Mouse (Mus musculus) cortical plate, adult 2 months (tissue): ENCODE data around the gene Gm10912.
"Not testable (repeated sequence)": the region's sequence is repeated elsewhere in the genome, so short reads cannot be mapped to it uniquely, and the experiment has no call there.

ENCODE experiments used
- CTCF ChIP-seq: fragments of 200-500 bp; IDR thresholded peaks from 2 replicates; pipeline ENCODE4 v1.5.1; 2011; ENCODE audit warnings: mild to moderate bottlenecking, control low read depth, low read length; ENCODE audit not compliant: insufficient read depth; ENCODE audit errors: extremely low read depth
- POLR2A ChIP-seq: fragments of 200-500 bp; IDR thresholded peaks from 2 replicates; pipeline ENCODE4 v1.6.1; 2011; ENCODE audit warnings: mild to moderate bottlenecking, low read length, control low read depth; ENCODE audit not compliant: insufficient read depth; ENCODE audit errors: extremely low read depth

DNA sequence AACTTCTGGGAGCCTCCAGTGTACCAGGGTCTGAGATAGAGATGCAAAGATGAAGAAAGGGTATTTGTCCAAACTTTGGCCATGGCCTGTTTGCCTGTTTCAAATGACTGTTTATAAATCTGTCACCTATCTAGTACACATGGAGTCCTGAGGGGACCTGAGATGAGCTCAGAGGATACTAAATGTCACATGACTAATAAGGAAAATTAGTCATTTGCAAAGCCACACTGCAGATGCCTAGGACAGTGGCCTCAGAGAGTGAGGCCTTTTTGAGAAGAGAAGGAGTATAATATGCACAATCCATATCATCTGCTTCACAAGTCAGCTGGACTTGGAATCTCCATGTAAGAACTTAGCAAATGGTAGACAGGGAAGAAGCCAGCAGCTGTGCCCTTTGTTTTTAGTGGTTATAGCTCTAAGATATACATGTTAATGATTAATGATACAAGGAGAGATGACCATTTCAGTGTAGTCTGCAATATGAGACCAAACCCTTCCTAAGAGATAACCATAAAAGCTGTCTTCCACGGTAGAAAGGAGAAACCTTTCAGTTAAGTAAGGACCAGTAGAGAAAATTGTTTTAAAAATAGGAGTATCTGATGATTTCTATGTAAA is 15.9 kb downstream of the Gm10912 start:
- not testable (repeated sequence) for TF ChIP-seq CTCF, POLR2A
